ENCODE assay signal across 8 mouse cellular contexts in genomic region chr9:120602839-120603511, GRCm38 (mm10). TPM values are rescaled to one million over a fixed set of nuclear protein-coding genes. Genes with fewer than 3 reads are reported as not detected.
DNase-seq lines count a peak whose midpoint lies in the region; ATAC-seq and TF ChIP-seq lines count a peak whose summit lies in the region.

No protein-coding gene starts in this region.

- TF ChIP-seq POLR2A in CH12.LX (IDR thresholded peaks at IDR 0.05; ENCODE audit: low read depth, low read length): no peak
- TF ChIP-seq POLR2A in testis, adult 2 months (IDR thresholded peaks at IDR 0.05; ENCODE audit: control insufficient read depth, low read depth, low read length): 0 out of 2 replicates have a peak, but pooled peaks have one; percentile 31

- H3K4me1 ChIP-seq in CH12.LX (ENCODE audit: control insufficient read depth in 1 of 2, insufficient read depth in 2 of 2): peaks cover 6 to 8% of the 10 kb centered on the region in 2 experiments
- peaks cover 19% of the 10 kb centered on the region for H3K4me1 ChIP-seq in forebrain, embryonic 13.5 days
- no peaks in the 10 kb centered on the region; the same call in 1 of the 2 replicates for H3K4me1 ChIP-seq in liver, embryonic 16.5 days (ENCODE audit: control insufficient read depth, low read depth, low read length)
- H3K4me1 ChIP-seq in neural tube, embryonic 14.5 days (ENCODE audit: control insufficient read depth, insufficient read depth, low read length): peaks cover 5% of the 10 kb centered on the region; the same call in 1 of the 2 replicates
- peaks cover 11% of the 10 kb centered on the region for H3K4me1 ChIP-seq in testis, adult 2 months (ENCODE audit: control insufficient read depth, insufficient read depth, low read length)

- in situ Hi-C loops in CH12.LX (cut with MboI; ENCODE audit: low pct_ligation_motif_present, low pct_unique_long_range_greater_than_20kb, low sequenced_read_pairs): no loop called here

- H3K9me3 ChIP-seq in CH12.LX (replicated peaks; ENCODE audit: low read length): peaks cover 6% of the 10 kb centered on the region
- H3K9me3 ChIP-seq in forebrain, embryonic 13.5 days (replicated peaks): no peaks in the 10 kb centered on the region; the same call in 1 of the 2 replicates
- H3K9me3 ChIP-seq in liver, embryonic 16.5 days (replicated peaks; ENCODE audit: control insufficient read depth, low read length): peaks cover 2% of the 10 kb centered on the region; the same call in 1 of the 2 replicates
- no peaks in the 10 kb centered on the region for H3K9me3 ChIP-seq in neural tube, embryonic 14.5 days (ENCODE audit: control insufficient read depth, low read length)

- peak; percentile 58 for TF ChIP-seq RAD21 in CH12.LX (IDR thresholded peaks at IDR 0.05; ENCODE audit: low read depth, low read length)

- peak; percentile 45 to 78; a peak in 3 of 4 replicates for TF ChIP-seq CTCF in CH12.LX (conservative IDR thresholded peaks at IDR 0.05 in 1 of 2, IDR thresholded peaks at IDR 0.05 in 1 of 2; ENCODE audit: low read depth in 2 of 2, low read length in 2 of 2)
- TF ChIP-seq CTCF in testis, adult 2 months (IDR thresholded peaks at IDR 0.05; ENCODE audit: control insufficient read depth, insufficient read depth, insufficient replicate concordance, low read depth, low read length): peak; percentile 97

- H3K4me2 ChIP-seq in CH12.LX (ENCODE audit: insufficient read depth, low read depth, poor library complexity, severe bottlenecking): peak overlapping the region; percentile 54; the same call in 1 of the 2 replicates
- H3K4me2 ChIP-seq in forebrain, embryonic 13.5 days: peak overlapping the region; percentile 46
- H3K4me2 ChIP-seq in liver, embryonic 16.5 days (ENCODE audit: low read depth, low read length): peak overlapping the region; percentile 41
- H3K4me2 ChIP-seq in neural tube, embryonic 14.5 days (ENCODE audit: low read depth, low read length): peak overlapping the region; percentile 12; the same call in 1 of the 2 replicates

- intact Hi-C loops in heart, postnatal 10 days (cut with DNase I): loop anchor here (1.0 to 10.0 kb wide), 7 partner anchors 88 to 638 kb away; no protein-coding TSS in a partner anchor

- no peak overlapping the region for H3K9ac ChIP-seq in CH12.LX (ENCODE audit: insufficient read depth, low read depth)
- H3K9ac ChIP-seq in forebrain, embryonic 13.5 days: peak overlapping the region; percentile 45; the same call in 1 of the 2 replicates
- no peak overlapping the region for H3K9ac ChIP-seq in liver, embryonic 16.5 days (ENCODE audit: low read depth, low read length)
- H3K9ac ChIP-seq in neural tube, embryonic 14.5 days (replicated peaks; ENCODE audit: low read depth, low read length): no peak overlapping the region; the same call in 1 of the 2 replicates

- peak; percentile 90 for ATAC-seq in cerebellum, adult (ENCODE audit: insufficient number of reproducible peaks, low FRiP score, low TSS enrichment)
- peak; percentile 92 for ATAC-seq in forebrain, embryonic 13.5 days
- peak; percentile 25 for ATAC-seq in liver, embryonic 16.5 days (ENCODE audit: low read depth)
- peak; percentile 76 for ATAC-seq in neural tube, embryonic 14.5 days (ENCODE audit: low read depth)

- DNase-seq in CH12.LX (ENCODE audit: extremely low read depth): peak; percentile 62
- DNase-seq in heart, postnatal 10 days: peak; percentile 94 to 95
- peak; percentile 94 to 95 for DNase-seq in kidney, postnatal 4 days

- H3K27me3 ChIP-seq in CH12.LX (replicated peaks): peaks cover 4% of the 10 kb centered on the region
- H3K27me3 ChIP-seq in forebrain, embryonic 13.5 days: no peaks in the 10 kb centered on the region
- no peaks in the 10 kb centered on the region for H3K27me3 ChIP-seq in liver, embryonic 16.5 days (ENCODE audit: control insufficient read depth, insufficient read depth, low read depth, low read length)
- no peaks in the 10 kb centered on the region for H3K27me3 ChIP-seq in neural tube, embryonic 14.5 days (ENCODE audit: control insufficient read depth, insufficient read depth, low read length)
- H3K27me3 ChIP-seq in testis, adult 2 months (ENCODE audit: control insufficient read depth, insufficient read depth, low read length): no peaks in the 10 kb centered on the region

- peak overlapping the region in 1 of 3 experiments; percentile 24 for H3K4me3 ChIP-seq in CH12.LX (replicated peaks in 1 of 3; ENCODE audit: low read depth in 2 of 3, low read length in 2 of 3, poor library complexity in 1 of 3)
- no peak overlapping the region; the same call in 1 of the 2 replicates for H3K4me3 ChIP-seq in forebrain, embryonic 13.5 days
- no peak overlapping the region for H3K4me3 ChIP-seq in liver, embryonic 16.5 days (ENCODE audit: low read depth, low read length)
- H3K4me3 ChIP-seq in neural tube, embryonic 14.5 days (ENCODE audit: low read depth, low read length): peak overlapping the region; percentile 5; the same call in 1 of the 2 replicates
- peak overlapping the region; percentile 20 for H3K4me3 ChIP-seq in testis, adult 2 months (ENCODE audit: control insufficient read depth, low read depth, low read length)

- TF ChIP-seq EP300 in CH12.LX (IDR thresholded peaks at IDR 0.05; ENCODE audit: low read length): no peak

- no peaks in the 10 kb centered on the region for H3K36me3 ChIP-seq in CH12.LX (replicated peaks in 1 of 2; ENCODE audit: control insufficient read depth in 1 of 2, insufficient read depth in 1 of 2, low read length in 1 of 2)
- H3K36me3 ChIP-seq in forebrain, embryonic 13.5 days (ENCODE audit: poor library complexity, severe bottlenecking): no peaks in the 10 kb centered on the region
- no peaks in the 10 kb centered on the region for H3K36me3 ChIP-seq in liver, embryonic 16.5 days (ENCODE audit: control insufficient read depth, insufficient read depth)
- H3K36me3 ChIP-seq in neural tube, embryonic 14.5 days (ENCODE audit: control insufficient read depth, insufficient read depth, low read length): no peaks in the 10 kb centered on the region
- no peaks in the 10 kb centered on the region for H3K36me3 ChIP-seq in testis, adult 2 months (ENCODE audit: control insufficient read depth, insufficient read depth, low read length)

- H3K79me2 ChIP-seq in CH12.LX (replicated peaks; ENCODE audit: control insufficient read depth, extremely low read depth, insufficient read depth, poor library complexity, severe bottlenecking): no peaks in the 10 kb centered on the region

- dilution Hi-C loops in CH12.LX (cut with MboI; ENCODE audit: extremely low pct_ligation_motif_present, extremely low pct_unique_long_range_greater_than_20kb, low sequenced_read_pairs): no loop called here

- H3K27ac ChIP-seq in CH12.LX (ENCODE audit: insufficient read depth, low read depth): no peak overlapping the region
- peak overlapping the region; percentile 42; the same call in 1 of the 2 replicates for H3K27ac ChIP-seq in forebrain, embryonic 13.5 days
- no peak overlapping the region; the same call in 1 of the 2 replicates for H3K27ac ChIP-seq in liver, embryonic 16.5 days (ENCODE audit: low read length)
- no peak overlapping the region for H3K27ac ChIP-seq in neural tube, embryonic 14.5 days (ENCODE audit: low read depth, low read length)
- H3K27ac ChIP-seq in testis, adult 2 months (ENCODE audit: control insufficient read depth, insufficient read depth, low read depth, low read length): no peak overlapping the region

- whole genome bisulfite sequencing in forebrain, embryonic 13.5 days: 2% methylated on average over 23 of the region's 23 CpGs
- WGBS in liver, embryonic 16.5 days (ENCODE audit: insufficient replicate concordance): 17% methylated on average over 23 of the region's 23 CpGs
- 2% methylated on average over 23 of the region's 23 CpGs for WGBS in neural tube, embryonic 14.5 days

TF ChIP-seq in CH12.LX, 34 proteins besides CTCF, POLR2A, EP300 and RAD21:
- no peak for TF ChIP-seq CHD2 (IDR thresholded peaks at IDR 0.05; ENCODE audit: low read length)
- TF ChIP-seq SMC3 (IDR thresholded peaks at IDR 0.05; ENCODE audit: low read depth, low read length): peak; percentile 47
- no peak for TF ChIP-seq SIN3A (IDR thresholded peaks at IDR 0.05; ENCODE audit: low read length)

RNA-seq across cellular contexts. Expression of gene Rpl14, which starts 31.7 kb away (rescaled TPM):
- 2,026 and 2,130 TPM in 2 replicates for total RNA-seq in CH12.LX (2012; rRNA removed)
- total RNA-seq in CH12.LX (2014; rRNA removed): 1,346 and 1,653 TPM in 2 replicates
- 1,081 and 1,180 TPM in 2 replicates for polyA plus RNA-seq in CH12.LX (2012; ENCODE audit: insufficient read length, low read depth)
- 544 and 592 TPM in 2 replicates for polyA plus RNA-seq in forebrain, embryonic 13.5 days (2015; fragmentation: Nextera tagmentation; extraction: Ambion mirVana)
- 100 to 1,000 TPM; 373 to 377 TPM for total RNA-seq in heart, postnatal 10 days (2021)
- 335 and 378 TPM in 2 replicates for polyA plus RNA-seq in liver, embryonic 16.5 days (2015; fragmentation: Nextera tagmentation; extraction: Ambion mirVana)
- polyA plus RNA-seq in neural tube, embryonic 14.5 days (2014; fragmentation: Nextera tagmentation; extraction: Ambion mirVana): 488 and 509 TPM in 2 replicates
- 118 and 126 TPM in 2 replicates for polyA plus RNA-seq in testis, adult 2 months (2012; rRNA removed)

Comparison
In these comparisons a context has a peak if more than half of its experiments do, and no peak if none do; other contexts are left out.
1. H3K4me3 ChIP-seq: peak in neural tube, embryonic 14.5 days (single experiment) and testis, adult 2 months (single experiment); none in forebrain, embryonic 13.5 days (single experiment) and liver, embryonic 16.5 days (single experiment).
2. ATAC-seq: peak in every context shown above with its lines; median percentile 92 in forebrain, embryonic 13.5 days; 90 in cerebellum, adult; 76 in neural tube, embryonic 14.5 days; 25 in liver, embryonic 16.5 days.
3. Peak in every context shown above with its lines, with median percentiles within 50 percentile points of each other: DNase-seq and H3K4me2 ChIP-seq.